Mouse (Mus musculus) lung, embryonic 14.5 days (tissue): ENCODE data around the gene Prelp. TPM values are rescaled to one million over a fixed set of nuclear protein-coding genes. Genes with fewer than 3 reads are reported as not detected.

Source experiments
- ATAC-seq: fragments of 200-750 bp; cut with Nextera tagmentation; 2 replicates; pipeline ENCODE4 v1.8.0; 2017; ENCODE audit warnings: mild to moderate bottlenecking, moderate TSS enrichment, moderate library complexity; ENCODE audit not compliant: insufficient read depth
- DNase-seq: peaks from one replicate; pipeline ENCODE4 v3.0.0-alpha.2; 2015
- H3K27ac ChIP-seq: fragments of 300-500 bp; sonication (generic); 2 replicates; pipeline ENCODE4 v1.5.1; 2014; ENCODE audit warnings: low read depth, mild to moderate bottlenecking, moderate library complexity
- H3K27me3 ChIP-seq: fragments of 300-500 bp; sonication (generic); 2 replicates; pipeline ENCODE4 v1.6.1; 2014; ENCODE audit warnings: low read length, control low read depth; ENCODE audit not compliant: insufficient read depth
- H3K36me3 ChIP-seq: fragments of 300-500 bp; sonication (generic); 2 replicates; pipeline ENCODE4 v1.6.1; 2014; ENCODE audit warnings: control low read depth; ENCODE audit not compliant: insufficient read depth
- H3K4me1 ChIP-seq: fragments of 300-500 bp; sonication (generic); 2 replicates; pipeline ENCODE4 v1.6.1; 2014; ENCODE audit warnings: antibody characterized with exemption, control low read depth; ENCODE audit not compliant: insufficient read depth
- H3K4me2 ChIP-seq: fragments of 300-500 bp; sonication (generic); 2 replicates; pipeline ENCODE4 v1.6.1; 2014; ENCODE audit warnings: mild to moderate bottlenecking
- H3K4me3 ChIP-seq: fragments of 300-500 bp; sonication (generic); 2 replicates; pipeline ENCODE4 v1.5.1; 2014; ENCODE audit warnings: low read depth, low read length
- H3K9ac ChIP-seq: fragments of 300-500 bp; sonication (generic); 2 replicates; pipeline ENCODE4 v1.6.1; 2014
- H3K9me3 ChIP-seq: fragments of 300-500 bp; sonication (generic); 2 replicates; pipeline ENCODE4 v1.6.1; 2016; ENCODE audit warnings: low read depth, low read length, control low read depth
- CTCF ChIP-seq: IDR thresholded peaks from 2 replicates; pipeline ENCODE4 v1.5.1; 2016; ENCODE audit warnings: antibody characterized with exemption, low read depth
- WGBS: fragments of 180-500 bp; shearing (Covaris S2); extraction: QIAGEN DNeasy Blood & Tissue Kit; methylation state at CpG from one replicate; pipeline ENCODE4 v1.1.7; 2014; 5-methylcytosine and 5-hydroxymethylcytosine counted together
- polyA plus RNA-seq: library from polyadenylated mRNA; unstranded; fragments of >200 nt; fragmentation: Nextera tagmentation; extraction: Ambion mirVana; gene quantifications from 2 replicates; pipeline ENCODE4 v1.2.1, GENCODE M21; 2014

Prelp gene
- polyA plus RNA-seq, 1 experiment from 2014 or later: 17.6 TPM

- Histone ChIP-seq H3K4me2 (peak overlapping the region; percentile 35), H3K4me3 (no peak overlapping the region)
- DNase-seq: peak; percentile 64
Observed at GRCm38 (mm10) chr1:133918088-133918470, 3.1 kb downstream of the Prelp start.

GRCm38 (mm10) chr1:133917456-133918087 lies 3.6 kb downstream of the Prelp start:
- Histone ChIP-seq H3K4me1 (peaks cover 61% of the 10 kb centered on the region), H3K4me3 (no peak overlapping the region), H3K4me2 (peak overlapping the region; percentile 35; the same call in 1 of the 2 replicates), H3K27me3 (no peaks in the 10 kb centered on the region), H3K36me3 (no peaks in the 10 kb centered on the region), H3K9ac (0 out of 2 replicates have a peak overlapping the region, but pooled peaks have one; percentile 2), H3K9me3 (no peaks in the 10 kb centered on the region), H3K27ac (peak overlapping the region; percentile 58)
- DNase-seq: peak; percentile 55
- no peak for TF ChIP-seq CTCF
- ATAC-seq: peak; percentile 19
- 27% methylated on average over 11 of the region's 11 CpGs for WGBS

More at GRCm38 (mm10) chr1:133918088-133918470, 3.1 kb downstream of the Prelp start:
- 55% methylated on average over 6 of the region's 6 CpGs for WGBS
- ATAC-seq: no peak
- Histone ChIP-seq H3K27me3 (no peaks in the 10 kb centered on the region), H3K9me3 (no peaks in the 10 kb centered on the region), H3K4me1 (peaks cover 61% of the 10 kb centered on the region), H3K36me3 (no peaks in the 10 kb centered on the region), H3K27ac (peak overlapping the region; percentile 58), H3K9ac (0 out of 2 replicates have a peak overlapping the region, but pooled peaks have one; percentile 2)
- TF ChIP-seq CTCF: no peak

- no peak overlapping the region for H3K9ac ChIP-seq
- no peak overlapping the region for H3K4me3 ChIP-seq
- peaks cover 50% of the 10 kb centered on the region for H3K4me1 ChIP-seq
- peak overlapping the region; percentile 25 for H3K4me2 ChIP-seq
- ATAC-seq (peak; percentile 76), DNase-seq (peak; percentile 93)
- no peaks in the 10 kb centered on the region for H3K36me3 ChIP-seq
- H3K27me3 ChIP-seq: no peaks in the 10 kb centered on the region
- no peaks in the 10 kb centered on the region for H3K9me3 ChIP-seq
- H3K27ac ChIP-seq: peak overlapping the region; percentile 83
- TF ChIP-seq CTCF: no peak
- 22% methylated on average over 8 of the region's 8 CpGs for WGBS
Observed at GRCm38 (mm10) chr1:133915723-133916355, 5.4 kb downstream of the Prelp start.

- 76% methylated on average over 13 of the region's 13 CpGs for WGBS
- Histone ChIP-seq H3K4me2 (no peak overlapping the region), H3K9me3 (no peaks in the 10 kb centered on the region), H3K9ac (no peak overlapping the region), H3K4me1 (peaks cover 43% of the 10 kb centered on the region), H3K36me3 (no peaks in the 10 kb centered on the region), H3K27ac (no peak overlapping the region), H3K4me3 (no peak overlapping the region), H3K27me3 (no peaks in the 10 kb centered on the region)
- no peak for DNase-seq
- no peak for TF ChIP-seq CTCF
- no peak for ATAC-seq
Observed at GRCm38 (mm10) chr1:133915115-133915514, 6.1 kb downstream of the Prelp start.

GRCm38 (mm10) chr1:133913018-133913417 lies 8.2 kb downstream of the Prelp start:
- no peak for TF ChIP-seq CTCF
- no peak overlapping the region for H3K9ac ChIP-seq
- no peaks in the 10 kb centered on the region for H3K27me3 ChIP-seq
- H3K27ac ChIP-seq: no peak overlapping the region
- DNase-seq (no peak), ATAC-seq (no peak)
- H3K36me3 ChIP-seq: no peaks in the 10 kb centered on the region
- no peak overlapping the region for H3K4me3 ChIP-seq
- 67% methylated on average over 6 of the region's 6 CpGs for whole genome bisulfite sequencing
- peaks cover 36% of the 10 kb centered on the region for H3K4me1 ChIP-seq
- H3K9me3 ChIP-seq: no peaks in the 10 kb centered on the region
- H3K4me2 ChIP-seq: no peak overlapping the region

GRCm38 (mm10) chr1:133911456-133911855 lies 9.8 kb downstream of the Prelp start:
- TF ChIP-seq CTCF: peak; percentile 97
- DNase-seq: peak; percentile 91
- Histone ChIP-seq H3K4me3 (no peak overlapping the region), H3K27me3 (no peaks in the 10 kb centered on the region), H3K9ac (no peak overlapping the region), H3K27ac (no peak overlapping the region), H3K9me3 (no peaks in the 10 kb centered on the region), H3K36me3 (no peaks in the 10 kb centered on the region), H3K4me1 (peaks cover 33% of the 10 kb centered on the region), H3K4me2 (no peak overlapping the region)
- no peak for ATAC-seq
- 25% methylated on average over 4 of the region's 4 CpGs for WGBS

- Histone ChIP-seq H3K4me3 (no peak overlapping the region), H3K9me3 (no peaks in the 10 kb centered on the region), H3K4me1 (peaks cover 29% of the 10 kb centered on the region), H3K9ac (no peak overlapping the region), H3K27me3 (no peaks in the 10 kb centered on the region), H3K4me2 (no peak overlapping the region), H3K36me3 (no peaks in the 10 kb centered on the region), H3K27ac (no peak overlapping the region)
- DNase-seq: peak; percentile 56
- no peak for ATAC-seq
- 62% methylated on average over 4 of the region's 4 CpGs for WGBS
- no peak for TF ChIP-seq CTCF
Observed at GRCm38 (mm10) chr1:133911008-133911407, 10.2 kb downstream of the Prelp start.
